Mouse (Mus musculus): ENCODE data around the gene E130114P18Rik.

- TF ChIP-seq CTCF (IDR thresholded peaks at IDR 0.05; ENCODE audit: borderline replicate concordance, insufficient read depth, low read depth, low read length) (no peak), POLR2A (IDR thresholded peaks at IDR 0.05; ENCODE audit: borderline replicate concordance, insufficient read depth, low read length) (no peak)
These were observed 2.1 kb upstream of the E130114P18Rik start for GRCm38 (mm10) chr4:97780024-97780423.
